In the genomic region with DNA sequence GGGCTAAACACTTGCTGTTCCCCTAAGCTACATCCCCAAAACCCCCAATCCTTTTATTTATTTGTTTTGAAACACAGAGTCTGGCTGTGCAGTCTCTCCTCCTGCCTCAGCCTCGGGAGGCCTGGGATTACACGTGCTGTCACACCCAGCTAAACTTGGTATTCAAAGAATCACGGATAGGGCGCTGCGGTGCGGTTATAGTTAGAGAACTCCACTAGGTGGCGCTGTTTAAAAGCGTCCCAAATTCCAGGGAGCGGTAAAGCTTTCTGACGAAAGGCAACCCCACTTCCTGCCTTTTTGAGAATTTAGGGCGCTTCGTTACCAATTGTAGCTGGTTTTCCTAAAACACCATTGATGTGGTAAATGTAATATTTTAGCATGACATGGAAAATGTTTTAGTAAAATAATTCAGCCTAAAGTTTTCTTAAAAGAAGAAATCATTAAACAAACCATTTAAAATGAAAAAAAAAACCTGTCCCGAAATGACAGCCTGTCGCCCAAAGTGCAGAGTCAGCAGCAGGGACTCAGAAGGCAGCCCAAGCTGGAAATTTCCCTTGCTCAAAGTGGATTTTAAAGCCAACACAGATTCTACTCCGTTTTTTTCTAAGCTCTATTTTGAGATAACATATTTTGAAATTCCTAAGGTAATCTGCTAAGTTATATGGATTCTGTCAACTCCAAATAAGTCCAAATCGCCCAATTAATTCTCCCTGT, we compare ENCODE assay signal across 9 mouse cellular contexts. TPM values are rescaled to one million over a fixed set of nuclear protein-coding genes. Genes with fewer than 3 reads are reported as not detected.
A peak's percentile ranks its signal among the peaks of the same experiment; 100 is the strongest.
DNase-seq lines count a peak whose midpoint lies in the region; ATAC-seq and TF ChIP-seq lines count a peak whose summit lies in the region.
"Had no signal": no experiment of that assay in that cellular context is flagged by ENCODE, and none has a peak within 500 bp of the region (broad histone marks: within the 10 kb centered on the region; RNA-seq: fewer than 3 reads in every experiment).

No protein-coding gene starts in this region.

- no peak for TF ChIP-seq EP300 in heart, postnatal 0 days (IDR thresholded peaks at IDR 0.05; ENCODE audit: low read depth)
- TF ChIP-seq EP300 in liver, embryonic 14.5 days (IDR thresholded peaks at IDR 0.05; ENCODE audit: low read depth): no peak

- H3K4me3 ChIP-seq in forebrain, embryonic 11.5 days (ENCODE audit: low read depth, low read length): no peak overlapping the region; the same call in 1 of the 2 replicates
- peak overlapping the region; percentile 14 for H3K4me3 ChIP-seq in heart, postnatal 0 days (ENCODE audit: low read depth, low read length)
- H3K4me3 ChIP-seq in liver, embryonic 14.5 days (ENCODE audit: insufficient read depth in 1 of 2, low read depth in 2 of 2, low read length in 2 of 2): no peak overlapping the region
- 0 out of 2 replicates have a peak overlapping the region, but pooled peaks have one; percentile 8 for H3K4me3 ChIP-seq in stomach, embryonic 15.5 days (replicated peaks)
- H3K4me3 ChIP-seq: erythroblast, embryonic 14.5 days had no signal

- no peaks in the 10 kb centered on the region for H3K27me3 ChIP-seq in forebrain, embryonic 11.5 days (ENCODE audit: control insufficient read depth, insufficient read depth, low read length)
- H3K27me3 ChIP-seq in heart, postnatal 0 days (ENCODE audit: control insufficient read depth, insufficient read depth, low read length): 0 out of 2 replicates have a peak, but pooled peaks cover 3% of the 10 kb centered on the region
- H3K27me3 ChIP-seq in liver, embryonic 14.5 days (ENCODE audit: control insufficient read depth, insufficient read depth, low read length): no peaks in the 10 kb centered on the region
- no peaks in the 10 kb centered on the region for H3K27me3 ChIP-seq in stomach, embryonic 15.5 days (replicated peaks)

- H3K9me3 ChIP-seq in forebrain, embryonic 11.5 days (ENCODE audit: control insufficient read depth, low read length): no peaks in the 10 kb centered on the region
- no peaks in the 10 kb centered on the region for H3K9me3 ChIP-seq in heart, postnatal 0 days (replicated peaks; ENCODE audit: control insufficient read depth, low read length)
- no peaks in the 10 kb centered on the region for H3K9me3 ChIP-seq in liver, embryonic 14.5 days (ENCODE audit: control insufficient read depth, low read length)
- no peaks in the 10 kb centered on the region for H3K9me3 ChIP-seq in stomach, embryonic 15.5 days

- peak overlapping the region; percentile 27; the same call in 1 of the 2 replicates for H3K4me2 ChIP-seq in forebrain, embryonic 11.5 days (ENCODE audit: low read depth, low read length, severe bottlenecking)
- H3K4me2 ChIP-seq in heart, postnatal 0 days (ENCODE audit: low read depth, low read length): peak overlapping the region; percentile 42
- H3K4me2 ChIP-seq in liver, embryonic 14.5 days (ENCODE audit: low read depth): peak overlapping the region; percentile 45
- peak overlapping the region; percentile 29 for H3K4me2 ChIP-seq in stomach, embryonic 15.5 days

- DNase-seq in c-Kit-negative CD71-positive TER-119-positive erythroid progenitor cells, embryonic 14.5 days (ENCODE audit: low read depth, low spot score): peak; percentile 25
- peak; percentile 86 for DNase-seq in forebrain, embryonic 11.5 days (ENCODE audit: low spot score)
- DNase-seq in heart, postnatal 0 days (ENCODE audit: low spot score): peak; percentile 86
- peak; percentile 63 to 78 for DNase-seq in kidney, postnatal 36 days
- peak; percentile 47 to 55 (median 51) for DNase-seq in liver, embryonic 14.5 days (ENCODE audit: low read depth in 3 of 3, low spot score in 3 of 3)
- DNase-seq in neural tube, embryonic 10.5 days (ENCODE audit: extremely low spot score, low spot score): peak; percentile 77

- H3K36me3 ChIP-seq in forebrain, embryonic 11.5 days (ENCODE audit: control insufficient read depth, insufficient read depth, low read length): no peaks in the 10 kb centered on the region
- H3K36me3 ChIP-seq in heart, postnatal 0 days (replicated peaks; ENCODE audit: control insufficient read depth, insufficient read depth, low read length): no peaks in the 10 kb centered on the region
- no peaks in the 10 kb centered on the region for H3K36me3 ChIP-seq in liver, embryonic 14.5 days (replicated peaks; ENCODE audit: control insufficient read depth, insufficient read depth, low read depth)
- no peaks in the 10 kb centered on the region for H3K36me3 ChIP-seq in stomach, embryonic 15.5 days

- WGBS in forebrain, embryonic 11.5 days: 15% methylated on average over 16 of the region's 16 CpGs
- WGBS in heart, postnatal 0 days: 9% methylated on average over 16 of the region's 16 CpGs
- WGBS in liver, embryonic 14.5 days (ENCODE audit: insufficient replicate concordance): 7% methylated on average over 16 of the region's 16 CpGs
- WGBS in stomach, embryonic 15.5 days: 9% methylated on average over 16 of the region's 16 CpGs

- H3K9ac ChIP-seq in forebrain, embryonic 11.5 days (ENCODE audit: low read length): no peak overlapping the region; the same call in 1 of the 2 replicates
- H3K9ac ChIP-seq in heart, postnatal 0 days (replicated peaks; ENCODE audit: low read depth, low read length): no peak overlapping the region
- no peak overlapping the region for H3K9ac ChIP-seq in liver, embryonic 14.5 days (replicated peaks)
- no peak overlapping the region for H3K9ac ChIP-seq in stomach, embryonic 15.5 days

- no peaks in the 10 kb centered on the region for H3K4me1 ChIP-seq in forebrain, embryonic 11.5 days (replicated peaks; ENCODE audit: control insufficient read depth, insufficient read depth, low read length)
- no peaks in the 10 kb centered on the region for H3K4me1 ChIP-seq in heart, postnatal 0 days (ENCODE audit: control insufficient read depth, insufficient read depth)
- H3K4me1 ChIP-seq in liver, embryonic 14.5 days (replicated peaks; ENCODE audit: control insufficient read depth in 2 of 2, insufficient read depth in 2 of 2, low read length in 1 of 2): peaks cover 0 to 3% of the 10 kb centered on the region in 2 experiments; a peak in 1 of 4 replicates
- H3K4me1 ChIP-seq in stomach, embryonic 15.5 days: no peaks in the 10 kb centered on the region

- peak; percentile 90 for ATAC-seq in CD4-positive, CD25-positive, alpha-beta regulatory T cell, adult 4 months
- ATAC-seq in forebrain, embryonic 11.5 days (replicated peaks; ENCODE audit: low FRiP score): peak; percentile 89
- peak; percentile 80 for ATAC-seq in heart, postnatal 0 days (ENCODE audit: insufficient read depth, low read depth)
- no peak for ATAC-seq in liver, embryonic 14.5 days (ENCODE audit: insufficient read depth)
- peak; percentile 39; the same call in 1 of the 2 replicates for ATAC-seq in stomach, embryonic 15.5 days (ENCODE audit: insufficient read depth, low FRiP score, low read depth)

- H3K27ac ChIP-seq in forebrain, embryonic 11.5 days (ENCODE audit: low read depth, low read length): no peak overlapping the region
- no peak overlapping the region for H3K27ac ChIP-seq in heart, postnatal 0 days (ENCODE audit: low read depth)
- no peak overlapping the region for H3K27ac ChIP-seq in liver, embryonic 14.5 days
- H3K27ac ChIP-seq in stomach, embryonic 15.5 days: no peak overlapping the region

- peak; percentile 92 for TF ChIP-seq CTCF in heart, postnatal 0 days (IDR thresholded peaks at IDR 0.05; ENCODE audit: low read depth)
- peak; percentile 86 for TF ChIP-seq CTCF in liver, embryonic 14.5 days (IDR thresholded peaks at IDR 0.05; ENCODE audit: low read depth)

RNA-seq across cellular contexts. Expression of a gene that starts 22.0 kb away (rescaled TPM):
- 100 to 1,000 TPM; 112 to 124 TPM for polyA plus RNA-seq in CD4-positive, CD25-positive, alpha-beta regulatory T cell, adult 4 months (2017; shearing (Covaris generic))
- polyA plus RNA-seq in forebrain, embryonic 11.5 days (2014; fragmentation: Nextera tagmentation; extraction: Ambion mirVana): 279 and 281 TPM in 2 replicates
- 452 and 553 TPM in 2 replicates for total RNA-seq in heart, postnatal 0 days (2014; rRNA removed; ENCODE audit: low replicate concordance)
- 1,016 and 1,052 TPM in 2 replicates for polyA plus RNA-seq in heart, postnatal 0 days (2015; fragmentation: Nextera tagmentation; extraction: Ambion mirVana)
- polyA plus RNA-seq in liver, embryonic 14.5 days (2012; rRNA removed): 56.4 and 62.1 TPM in 2 replicates
- polyA plus RNA-seq in liver, embryonic 14.5 days (2014; fragmentation: Nextera tagmentation; extraction: Ambion mirVana): 161 TPM in 2 replicates
- polyA plus RNA-seq in stomach, embryonic 15.5 days (2015; fragmentation: Nextera tagmentation; extraction: Ambion mirVana): 324 and 340 TPM in 2 replicates

RNA-seq across cellular contexts. Expression of a gene that starts 31.6 kb away (rescaled TPM):
- polyA plus RNA-seq in CD4-positive, CD25-positive, alpha-beta regulatory T cell, adult 4 months (2017; shearing (Covaris generic)): 10 to 100 TPM; 20.1 to 23.5 TPM
- polyA plus RNA-seq in forebrain, embryonic 11.5 days (2014; fragmentation: Nextera tagmentation; extraction: Ambion mirVana): 51.3 and 54.2 TPM in 2 replicates
- total RNA-seq in heart, postnatal 0 days (2014; rRNA removed; ENCODE audit: low replicate concordance): 23.6 and 30.3 TPM in 2 replicates
- polyA plus RNA-seq in heart, postnatal 0 days (2015; fragmentation: Nextera tagmentation; extraction: Ambion mirVana): 15.1 and 15.5 TPM in 2 replicates
- 4.0 and 7.0 TPM in 2 replicates for polyA plus RNA-seq in liver, embryonic 14.5 days (2012; rRNA removed)
- polyA plus RNA-seq in liver, embryonic 14.5 days (2014; fragmentation: Nextera tagmentation; extraction: Ambion mirVana): 11.7 and 13.1 TPM in 2 replicates
- 39.5 and 41.8 TPM in 2 replicates for polyA plus RNA-seq in stomach, embryonic 15.5 days (2015; fragmentation: Nextera tagmentation; extraction: Ambion mirVana)

RNA-seq across cellular contexts. Expression of a gene that starts 31.9 kb away (rescaled TPM):
- 10 to 100 TPM; 27.6 to 70.5 TPM for polyA plus RNA-seq in CD4-positive, CD25-positive, alpha-beta regulatory T cell, adult 4 months (2017; shearing (Covaris generic))
- 28.8 and 30.1 TPM in 2 replicates for polyA plus RNA-seq in forebrain, embryonic 11.5 days (2014; fragmentation: Nextera tagmentation; extraction: Ambion mirVana)
- total RNA-seq in heart, postnatal 0 days (2014; rRNA removed; ENCODE audit: low replicate concordance): 0.65 and 4.9 TPM in 2 replicates
- 48.4 and 49.4 TPM in 2 replicates for polyA plus RNA-seq in heart, postnatal 0 days (2015; fragmentation: Nextera tagmentation; extraction: Ambion mirVana)
- polyA plus RNA-seq in liver, embryonic 14.5 days (2012; rRNA removed): 1.9 and 3.2 TPM in 2 replicates
- 20.6 and 24.4 TPM in 2 replicates for polyA plus RNA-seq in liver, embryonic 14.5 days (2014; fragmentation: Nextera tagmentation; extraction: Ambion mirVana)
- 29.1 and 53.0 TPM in 2 replicates for polyA plus RNA-seq in stomach, embryonic 15.5 days (2015; fragmentation: Nextera tagmentation; extraction: Ambion mirVana)

Comparison
In these comparisons a context has a peak if more than half of its experiments do, and no peak if none do; other contexts are left out.
1. DNase-seq: peak in every context shown above with its lines; median percentile 86 in forebrain, embryonic 11.5 days; 86 in heart, postnatal 0 days; 77 in neural tube, embryonic 10.5 days; 70 in kidney, postnatal 36 days; 51 in liver, embryonic 14.5 days; 25 in c-Kit-negative CD71-positive TER-119-positive erythroid progenitor cells, embryonic 14.5 days.
2. H3K4me3 ChIP-seq: peak in heart, postnatal 0 days (single experiment) and stomach, embryonic 15.5 days (single experiment); none in forebrain, embryonic 11.5 days (single experiment) and liver, embryonic 14.5 days (0 of 2).
3. Peak in every context shown above with its lines, with median percentiles within 50 percentile points of each other: H3K4me2 ChIP-seq.